Mouse (Mus musculus): ENCODE data around the gene Ap4s1. TPM values are rescaled to one million over a fixed set of nuclear protein-coding genes. Genes with fewer than 3 reads are reported as not detected.
"Not testable (repeated sequence)": the region's sequence is repeated elsewhere in the genome, so short reads cannot be mapped to it uniquely, and the experiment has no call there.

Ap4s1 gene
- 34.9 and 36.2 TPM in 2 replicates for polyA plus RNA-seq (2016; fragmentation: Nextera tagmentation; extraction: Ambion mirVana)

DNA sequence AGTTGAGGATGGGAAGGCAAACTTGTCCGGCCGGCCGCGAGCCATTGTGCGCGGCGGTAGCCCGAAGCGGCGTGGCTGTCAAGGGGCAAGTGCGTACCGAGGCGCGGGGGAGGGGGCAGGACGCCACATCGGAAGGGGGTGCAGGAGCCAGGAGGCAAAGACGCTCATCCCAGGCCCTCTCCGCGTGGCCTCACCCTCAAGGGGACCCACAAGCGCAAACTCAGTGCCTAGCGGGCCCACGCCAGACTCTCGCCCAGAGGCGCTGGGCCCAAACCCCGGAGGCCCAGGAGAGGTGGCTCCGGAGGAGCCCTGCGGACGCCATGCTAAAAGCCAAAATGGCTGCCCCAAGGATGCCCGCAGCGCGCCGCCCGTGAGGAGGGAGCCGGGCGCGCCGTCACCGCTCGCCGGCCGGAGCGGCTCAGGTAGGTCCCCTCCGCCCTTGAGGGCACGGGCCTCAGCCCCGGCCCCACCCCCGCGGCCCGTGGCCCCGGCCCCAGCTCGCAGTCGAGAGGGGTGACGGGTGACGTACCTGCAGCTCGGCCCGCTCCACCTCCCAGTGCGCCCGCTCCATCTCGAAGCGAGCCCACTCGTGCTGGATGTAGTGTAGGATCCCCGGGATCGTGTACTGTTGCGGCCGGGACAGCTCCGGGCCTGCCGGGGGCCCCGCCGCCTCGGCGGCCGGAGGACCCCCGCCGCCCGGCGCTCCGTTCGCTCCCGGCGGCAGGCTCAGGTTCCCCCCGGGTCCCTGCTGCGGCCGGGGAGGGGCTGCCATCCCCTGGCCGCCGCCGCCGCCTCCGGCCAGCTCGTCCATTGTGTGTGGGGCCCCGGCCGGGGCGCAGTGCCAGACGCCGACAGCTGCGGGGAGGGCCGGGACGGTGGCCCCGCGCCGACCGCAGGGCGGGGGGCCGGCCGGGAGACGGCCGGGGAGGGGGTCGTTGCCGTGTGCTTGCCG lies at the start of gene Ap4s1:
Gene Ap4s1, plus strand, starts transcription at position 141 of the 952 bp plus-strand sequence.
- Histone ChIP-seq H3K4me2 (peak within 1 kb of the TSS; percentile 70), H3K4me3 (replicated peaks) (peak within 1 kb of the TSS; percentile 94), H3K36me3 (no peaks in the 10 kb centered on the region), H3K4me1 (replicated peaks) (peaks cover 6% of the 10 kb centered on the region), H3K27me3 (no peaks in the 10 kb centered on the region), H3K9ac (replicated peaks) (peak within 1 kb of the TSS; percentile 99), H3K27ac (peak within 1 kb of the TSS; percentile 100), H3K9me3 (no peaks in the 10 kb centered on the region)
- 1% methylated on average over 91 of the region's 108 CpGs for WGBS
- peak; percentile 69; the same call in 1 of the 2 replicates for ATAC-seq (ENCODE audit: insufficient number of reproducible peaks, insufficient read depth, low FRiP score, low TSS enrichment, low read depth)

GRCm38 (mm10) chr12:51641871-51642270 lies 49.0 kb upstream of the Ap4s1 start:
- ATAC-seq (ENCODE audit: insufficient number of reproducible peaks, insufficient read depth, low FRiP score, low TSS enrichment, low read depth) = no peak
- Histone ChIP-seq H3K9me3 (no peaks in the 10 kb centered on the region), H3K27me3 (no peaks in the 10 kb centered on the region), H3K4me1 (replicated peaks) (no peaks in the 10 kb centered on the region), H3K4me2 (no peak overlapping the region), H3K36me3 (peaks cover 19% of the 10 kb centered on the region), H3K4me3 (replicated peaks) (no peak overlapping the region), H3K9ac (replicated peaks) (no peak overlapping the region), H3K27ac (no peak overlapping the region)
- 56% methylated on average over 6 of the region's 6 CpGs for WGBS

DNA sequence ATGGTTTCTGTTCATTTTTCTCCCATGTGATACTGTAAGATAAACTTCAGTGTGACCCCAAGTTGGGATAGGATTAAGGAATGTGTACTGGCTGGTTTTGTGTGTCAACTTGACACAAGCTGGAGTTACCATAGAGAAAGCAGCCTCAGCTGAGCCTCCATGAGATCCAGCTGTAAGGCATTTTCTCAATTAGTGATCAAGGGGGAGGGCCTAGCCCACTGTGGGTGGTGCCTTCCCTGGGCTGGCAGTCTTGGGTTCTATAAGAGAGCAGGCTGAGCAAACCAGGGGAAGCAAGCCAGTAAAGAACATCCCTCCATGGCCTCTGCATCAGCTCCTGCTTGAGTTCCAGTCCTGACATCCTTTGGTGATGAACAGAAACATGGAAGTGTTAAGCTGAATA lies 41.4 kb upstream of the Ap4s1 start:
- not testable (repeated sequence) for H3K9ac ChIP-seq (replicated peaks); H3K27me3 ChIP-seq; ATAC-seq (ENCODE audit: insufficient number of reproducible peaks, insufficient read depth, low FRiP score, low TSS enrichment, low read depth); H3K27ac ChIP-seq; H3K9me3 ChIP-seq; H3K4me1 ChIP-seq (replicated peaks); H3K4me2 ChIP-seq; H3K4me3 ChIP-seq (replicated peaks)
- peaks cover 32% of the 10 kb centered on the region for H3K36me3 ChIP-seq

DNA sequence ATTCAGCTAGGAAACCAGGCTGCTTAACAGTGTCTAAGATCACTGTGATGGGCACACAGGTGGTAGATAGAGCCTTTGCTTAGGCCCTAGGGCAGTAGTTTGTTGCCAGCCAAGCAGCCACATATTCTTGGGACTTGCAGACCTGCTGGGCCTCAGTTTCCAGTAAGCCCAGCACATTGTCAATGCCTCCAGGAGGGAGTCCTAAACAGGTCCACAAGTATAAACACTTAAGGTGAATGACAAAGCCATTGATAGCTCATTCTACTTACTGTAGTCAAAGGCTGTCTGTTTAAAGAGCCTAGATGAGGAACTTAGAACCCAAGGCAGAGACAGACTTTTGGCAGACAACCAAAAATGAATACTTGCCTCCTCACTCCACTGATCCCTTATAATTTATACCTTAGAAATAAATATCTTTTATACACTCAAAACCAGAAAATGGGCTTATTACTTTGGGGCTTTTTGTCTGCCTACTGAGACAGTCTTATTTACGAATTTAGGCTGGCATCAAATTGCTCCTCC lies 34.8 kb upstream of the Ap4s1 start:
- Histone ChIP-seq H3K9me3 (no peaks in the 10 kb centered on the region), H3K4me3 (replicated peaks) (no peak overlapping the region), H3K9ac (replicated peaks) (no peak overlapping the region), H3K36me3 (peaks cover 21% of the 10 kb centered on the region), H3K27ac (no peak overlapping the region), H3K27me3 (no peaks in the 10 kb centered on the region), H3K4me1 (replicated peaks) (no peaks in the 10 kb centered on the region), H3K4me2 (no peak overlapping the region)
- no peak for ATAC-seq (ENCODE audit: insufficient number of reproducible peaks, insufficient read depth, low FRiP score, low TSS enrichment, low read depth)
- 93% methylated on average over 1 of the region's 1 CpGs for WGBS

GRCm38 (mm10) chr12:51663011-51663410 lies 27.8 kb upstream of the Ap4s1 start:
- ATAC-seq (ENCODE audit: insufficient number of reproducible peaks, insufficient read depth, low FRiP score, low TSS enrichment, low read depth) = no peak

DNA sequence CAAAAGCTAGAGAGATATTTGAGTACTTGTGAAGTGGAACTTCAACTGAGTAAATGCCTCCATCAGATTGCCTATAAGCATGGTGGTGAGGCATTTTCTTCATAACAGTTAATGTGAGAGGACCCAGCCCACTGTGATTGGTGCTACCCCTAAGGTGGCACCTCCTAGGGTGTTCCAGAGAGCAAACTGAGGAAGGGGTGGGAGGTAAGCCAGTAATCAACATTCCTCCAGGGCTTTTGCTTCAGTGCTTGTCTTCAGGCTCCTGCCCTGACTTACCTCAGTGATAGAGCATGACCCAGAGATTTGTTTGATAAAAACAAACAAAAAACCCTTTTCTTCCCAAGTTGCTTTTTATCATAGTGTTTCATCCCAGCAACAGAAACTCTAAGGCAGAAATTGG lies 26.9 kb upstream of the Ap4s1 start:
- no peaks in the 10 kb centered on the region for H3K27me3 ChIP-seq
- H3K4me3 ChIP-seq (replicated peaks) = no peak overlapping the region
- H3K36me3 ChIP-seq = no peaks in the 10 kb centered on the region
- no peak overlapping the region for H3K9ac ChIP-seq (replicated peaks)
- H3K4me1 ChIP-seq (replicated peaks) = no peaks in the 10 kb centered on the region
- ATAC-seq (ENCODE audit: insufficient number of reproducible peaks, insufficient read depth, low FRiP score, low TSS enrichment, low read depth) = no peak
- H3K4me2 ChIP-seq = no peak overlapping the region
- H3K27ac ChIP-seq = no peak overlapping the region
- no peaks in the 10 kb centered on the region for H3K9me3 ChIP-seq

More at GRCm38 (mm10) chr12:51663011-51663410, 27.8 kb upstream of the Ap4s1 start:
- H3K4me1 ChIP-seq (replicated peaks) = no peaks in the 10 kb centered on the region
- no peaks in the 10 kb centered on the region for H3K27me3 ChIP-seq
- no peaks in the 10 kb centered on the region for H3K9me3 ChIP-seq
- H3K36me3 ChIP-seq = no peaks in the 10 kb centered on the region
- H3K27ac ChIP-seq = no peak overlapping the region
- no peak overlapping the region for H3K4me2 ChIP-seq
- no peak overlapping the region for H3K4me3 ChIP-seq (replicated peaks)
- H3K9ac ChIP-seq (replicated peaks) = no peak overlapping the region

GRCm38 (mm10) chr12:51666708-51667430 lies 24.0 kb upstream of the Ap4s1 start:
- Histone ChIP-seq H3K4me1 (replicated peaks) (no peaks in the 10 kb centered on the region; the same call in 1 of the 2 replicates), H3K4me3 (replicated peaks) (no peak overlapping the region), H3K27me3 (no peaks in the 10 kb centered on the region), H3K36me3 (no peaks in the 10 kb centered on the region), H3K9ac (replicated peaks) (no peak overlapping the region), H3K27ac (no peak overlapping the region), H3K9me3 (no peaks in the 10 kb centered on the region), H3K4me2 (no peak overlapping the region)
- no peak for ATAC-seq (ENCODE audit: insufficient number of reproducible peaks, insufficient read depth, low FRiP score, low TSS enrichment, low read depth)
- 80% methylated on average over 4 of the region's 4 CpGs for WGBS

DNA sequence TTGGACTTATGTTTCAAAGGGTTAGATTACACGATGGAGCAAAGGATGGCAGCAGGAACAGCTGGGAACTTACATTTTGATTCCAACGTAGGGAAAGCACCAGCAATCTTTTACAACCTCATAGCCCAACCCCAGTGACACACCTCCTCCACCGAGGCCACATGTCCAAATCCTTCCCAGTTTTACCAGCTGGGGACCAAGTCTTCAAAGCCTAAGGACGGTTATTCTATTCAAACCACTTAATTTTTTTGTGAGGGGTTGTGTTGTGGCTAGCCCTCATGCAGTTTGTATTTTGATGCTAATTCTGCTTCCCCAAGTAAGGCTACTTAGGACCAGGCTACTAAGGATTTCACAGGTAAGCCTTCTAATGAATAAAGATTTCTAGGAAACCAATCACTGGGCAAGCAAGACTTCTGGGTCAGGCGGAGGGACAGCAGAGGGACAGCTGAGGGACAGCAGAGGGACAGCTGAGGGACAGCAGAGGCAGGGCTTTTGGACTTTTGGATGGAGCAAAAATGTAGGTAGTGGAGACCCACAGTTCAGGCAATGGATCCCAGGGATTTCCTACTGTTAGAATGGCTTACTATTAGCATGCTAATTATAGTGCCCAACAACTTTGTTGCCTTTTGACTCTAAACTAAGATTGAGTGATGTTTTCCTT lies 19.5 kb upstream of the Ap4s1 start:
- ATAC-seq (ENCODE audit: insufficient number of reproducible peaks, insufficient read depth, low FRiP score, low TSS enrichment, low read depth) = no peak
- Histone ChIP-seq H3K27ac (no peak overlapping the region), H3K9me3 (no peaks in the 10 kb centered on the region), H3K4me1 (replicated peaks) (peaks cover 16% of the 10 kb centered on the region), H3K27me3 (no peaks in the 10 kb centered on the region), H3K36me3 (no peaks in the 10 kb centered on the region), H3K4me3 (replicated peaks) (no peak overlapping the region), H3K4me2 (no peak overlapping the region), H3K9ac (replicated peaks) (no peak overlapping the region)
- 31% methylated on average over 5 of the region's 5 CpGs for WGBS

DNA sequence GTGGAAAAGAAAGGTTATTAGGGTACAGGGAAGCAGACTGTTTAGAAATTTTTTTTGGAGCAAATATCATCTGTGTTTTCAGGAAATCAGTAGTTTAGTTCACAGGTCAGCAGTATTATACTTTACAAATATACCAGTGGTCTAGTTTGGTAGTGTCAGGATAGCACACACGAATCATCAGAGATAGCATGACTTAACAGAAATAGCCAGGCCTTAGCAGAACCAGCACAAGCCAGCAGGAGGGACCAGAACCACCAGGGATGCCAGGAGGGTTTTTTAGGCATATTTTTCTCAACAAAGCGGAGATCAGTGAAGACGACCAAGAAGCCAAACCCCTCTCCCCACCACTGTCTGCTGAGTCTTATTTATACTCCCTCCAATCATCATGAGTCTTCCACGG lies 17.6 kb upstream of the Ap4s1 start:
- no peak overlapping the region for H3K4me2 ChIP-seq
- H3K4me1 ChIP-seq (replicated peaks) = peaks cover 16% of the 10 kb centered on the region
- no peak overlapping the region for H3K9ac ChIP-seq (replicated peaks)
- ATAC-seq (ENCODE audit: insufficient number of reproducible peaks, insufficient read depth, low FRiP score, low TSS enrichment, low read depth) = no peak
- 55% methylated on average over 4 of the region's 4 CpGs for WGBS
- no peaks in the 10 kb centered on the region for H3K27me3 ChIP-seq
- H3K36me3 ChIP-seq = no peaks in the 10 kb centered on the region
- H3K27ac ChIP-seq = no peak overlapping the region
- H3K9me3 ChIP-seq = no peaks in the 10 kb centered on the region
- no peak overlapping the region for H3K4me3 ChIP-seq (replicated peaks)

DNA sequence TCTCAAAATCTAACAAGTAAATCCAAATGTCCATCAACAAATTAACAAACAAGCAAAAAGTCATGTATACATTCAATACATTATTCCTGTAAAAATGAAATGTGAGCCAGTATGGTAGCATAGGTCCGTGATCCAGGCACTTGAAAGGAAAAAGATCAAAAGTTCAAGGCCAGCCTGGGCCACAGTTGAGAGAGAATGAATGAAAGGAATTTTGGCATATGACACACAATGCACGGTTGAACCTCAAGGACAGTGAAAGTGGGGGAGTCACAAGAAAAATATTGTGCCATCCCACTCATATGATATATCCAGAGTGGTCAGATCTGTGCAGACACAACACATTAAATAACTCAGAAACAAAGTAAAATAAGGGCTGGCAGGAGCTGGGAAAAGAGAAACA lies 14.4 kb upstream of the Ap4s1 start:
- ATAC-seq (ENCODE audit: insufficient number of reproducible peaks, insufficient read depth, low FRiP score, low TSS enrichment, low read depth) = no peak
- no peaks in the 10 kb centered on the region for H3K9me3 ChIP-seq
- H3K36me3 ChIP-seq = 0 out of 2 replicates have a peak, but pooled peaks cover 2% of the 10 kb centered on the region
- no peak overlapping the region for H3K27ac ChIP-seq
- 78% methylated on average over 2 of the region's 2 CpGs for WGBS
- H3K27me3 ChIP-seq = no peaks in the 10 kb centered on the region
- no peak overlapping the region for H3K4me3 ChIP-seq (replicated peaks)
- peaks cover 19% of the 10 kb centered on the region for H3K4me1 ChIP-seq (replicated peaks)
- H3K4me2 ChIP-seq = no peak overlapping the region
- no peak overlapping the region for H3K9ac ChIP-seq (replicated peaks)

DNA sequence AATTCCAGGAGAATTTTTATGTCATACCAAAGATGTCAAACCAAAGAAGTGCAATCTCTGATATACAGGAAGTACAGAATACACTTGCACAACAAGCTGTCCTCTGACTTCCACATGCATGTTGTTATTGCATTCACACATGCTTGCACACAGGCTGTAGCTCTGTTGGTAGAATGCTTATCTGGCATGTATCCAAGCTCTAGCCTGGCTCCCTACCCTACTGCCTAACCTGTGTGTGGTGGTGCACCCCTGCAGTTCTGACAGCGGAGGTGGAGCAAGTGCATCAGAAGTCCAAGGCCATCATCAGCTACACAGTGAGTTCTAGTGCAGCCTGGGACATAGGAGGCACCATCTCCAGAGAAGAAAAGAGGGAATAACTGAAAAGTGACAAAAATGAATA lies 12.0 kb upstream of the Ap4s1 start:
- Histone ChIP-seq H3K4me3 (replicated peaks) (no peak overlapping the region), H3K4me2 (no peak overlapping the region), H3K27ac (no peak overlapping the region), H3K4me1 (replicated peaks) (peaks cover 8% of the 10 kb centered on the region; the same call in 1 of the 2 replicates), H3K27me3 (no peaks in the 10 kb centered on the region), H3K9me3 (no peaks in the 10 kb centered on the region), H3K9ac (replicated peaks) (no peak overlapping the region), H3K36me3 (0 out of 2 replicates have a peak, but pooled peaks cover 5% of the 10 kb centered on the region)
- 89% methylated on average over 1 of the region's 1 CpGs for WGBS
- no peak for ATAC-seq (ENCODE audit: insufficient number of reproducible peaks, insufficient read depth, low FRiP score, low TSS enrichment, low read depth)

All from limb, embryonic 12.5 days (tissue).